Mouse (Mus musculus): ENCODE measurements at regions not wholly inside any gene's neighbourhood (a gene's known extent, or its start where the extent isn't known, plus 50 kb on each side); places are given as distances from the start of the nearest gene placed in this dataset.
A peak's percentile ranks its signal among the peaks of the same experiment; 100 is the strongest.

GRCm38 (mm10) chr3:145701945-145702344 lies 52.2 kb upstream of the Ccn1 start:
- peak; percentile 59; the same call in 1 of the 2 replicates for TF ChIP-seq POLR2A (IDR thresholded peaks at IDR 0.05; ENCODE audit: control insufficient read depth, low read depth, low read length)
- no peak for TF ChIP-seq CTCF (IDR thresholded peaks at IDR 0.05; ENCODE audit: control insufficient read depth, insufficient read depth, insufficient replicate concordance, low read depth, low read length)
